Mouse (Mus musculus) thymus, adult 2 months (tissue): ENCODE measurements around the gene Gm10799. TPM values are rescaled to one million over a fixed set of nuclear protein-coding genes. Genes with fewer than 3 reads are reported as not detected.

Experiments
- DNase-seq: peaks from one replicate; pipeline ENCODE4 v3.0.0; 2021
- H3K27ac ChIP-seq: fragments of 200-500 bp; 2 replicates; pipeline ENCODE4 v1.5.1; 2012; ENCODE audit warnings: low read length, control low read depth; ENCODE audit not compliant: control insufficient read depth, insufficient read depth
- H3K27me3 ChIP-seq: fragments of 200-500 bp; 2 replicates; pipeline ENCODE4 v1.6.1; 2012; ENCODE audit warnings: mild to moderate bottlenecking, low read length, moderate library complexity, mixed read lengths; ENCODE audit not compliant: control insufficient read depth, insufficient read depth
- H3K36me3 ChIP-seq: fragments of 200-500 bp; 2 replicates; pipeline ENCODE4 v1.6.1; 2012; ENCODE audit warnings: mild to moderate bottlenecking, low read length, moderate library complexity; ENCODE audit not compliant: control insufficient read depth, insufficient read depth
- H3K4me1 ChIP-seq: fragments of 200-500 bp; replicated peaks from 2 replicates; pipeline ENCODE4 v1.6.1; 2012; ENCODE audit warnings: low read length; ENCODE audit not compliant: control insufficient read depth, insufficient read depth
- H3K4me3 ChIP-seq: fragments of 200-500 bp; 2 replicates; pipeline ENCODE4 v1.5.1; 2012; ENCODE audit warnings: mild to moderate bottlenecking, low read length, control low read depth, moderate library complexity; ENCODE audit not compliant: control insufficient read depth, insufficient read depth
- CTCF ChIP-seq: fragments of 200-500 bp; IDR thresholded peaks from 2 replicates; pipeline ENCODE4 v1.5.1; 2012; ENCODE audit warnings: mild to moderate bottlenecking, control low read depth, low read length, moderate library complexity, borderline replicate concordance; ENCODE audit not compliant: control insufficient read depth, poor library complexity, insufficient read depth; ENCODE audit errors: extremely low read depth
- POLR2A ChIP-seq: fragments of 200-500 bp; IDR thresholded peaks from 2 replicates; pipeline ENCODE4 v1.6.1; 2012; ENCODE audit warnings: mild to moderate bottlenecking, low read length, control low read depth, moderate library complexity; ENCODE audit not compliant: control insufficient read depth, poor library complexity, insufficient read depth; ENCODE audit errors: extremely low read depth
- WGBS: fragments of 180-500 bp; shearing (Covaris S2); methylation state at CpG from one replicate; pipeline ENCODE4 v1.1.7; 2018; 5-methylcytosine and 5-hydroxymethylcytosine counted together
- polyA plus RNA-seq: library from polyadenylated mRNA; depleted of rRNA; stranded (reverse); fragments of >200 nt; gene quantifications from 2 replicates; pipeline ENCODE4 v1.2.3, GENCODE M21; 2012; rRNA removed

Gene Gm10799
- polyA plus RNA-seq, 1 experiment = not detected

DNA sequence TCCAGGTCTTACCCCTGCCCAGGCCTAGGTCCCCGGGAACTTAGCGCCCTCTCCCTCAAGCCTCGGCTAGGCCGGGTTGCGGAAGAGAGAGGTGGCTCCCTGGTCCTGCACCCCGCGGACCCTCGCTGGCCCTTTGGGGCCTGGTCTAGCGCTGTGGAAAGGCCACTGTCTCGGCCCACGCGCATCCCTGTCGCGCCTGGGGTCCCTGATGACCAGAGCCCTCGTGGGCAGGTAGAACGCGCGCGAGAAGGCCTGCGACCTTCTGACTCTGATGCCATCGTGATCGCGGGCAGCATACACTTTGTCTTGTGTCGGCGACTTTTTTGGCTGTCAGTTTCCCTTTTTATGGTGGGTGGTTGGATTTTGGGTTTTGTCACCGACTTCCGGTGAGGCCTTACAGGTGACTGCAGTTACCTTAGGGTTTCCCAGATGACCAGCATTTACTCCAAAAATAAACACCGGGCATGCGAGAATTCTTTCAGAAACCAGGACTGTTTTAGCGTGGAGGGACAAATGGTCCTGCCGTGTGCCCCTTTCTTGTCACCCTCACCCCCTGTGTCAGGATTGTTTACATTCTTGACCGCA, 40.1 kb downstream of the Gm10799 start, which contains the start of gene 4931422A03Rik:
4931422A03Rik (minus strand) TSS at position 223 of the 585 bp plus-strand sequence.
- TF ChIP-seq CTCF (no peak), POLR2A (no peak)
- Histone ChIP-seq H3K27ac (no peak within 1 kb of the TSS), H3K4me3 (peak within 1 kb of the TSS; percentile 83), H3K4me1 (peaks cover 3% of the 10 kb centered on the region), H3K36me3 (peaks cover 9% of the 10 kb centered on the region), H3K27me3 (no peaks in the 10 kb centered on the region)
- WGBS = 0% methylated on average over 32 of the region's 32 CpGs
- DNase-seq = no peak

DNA sequence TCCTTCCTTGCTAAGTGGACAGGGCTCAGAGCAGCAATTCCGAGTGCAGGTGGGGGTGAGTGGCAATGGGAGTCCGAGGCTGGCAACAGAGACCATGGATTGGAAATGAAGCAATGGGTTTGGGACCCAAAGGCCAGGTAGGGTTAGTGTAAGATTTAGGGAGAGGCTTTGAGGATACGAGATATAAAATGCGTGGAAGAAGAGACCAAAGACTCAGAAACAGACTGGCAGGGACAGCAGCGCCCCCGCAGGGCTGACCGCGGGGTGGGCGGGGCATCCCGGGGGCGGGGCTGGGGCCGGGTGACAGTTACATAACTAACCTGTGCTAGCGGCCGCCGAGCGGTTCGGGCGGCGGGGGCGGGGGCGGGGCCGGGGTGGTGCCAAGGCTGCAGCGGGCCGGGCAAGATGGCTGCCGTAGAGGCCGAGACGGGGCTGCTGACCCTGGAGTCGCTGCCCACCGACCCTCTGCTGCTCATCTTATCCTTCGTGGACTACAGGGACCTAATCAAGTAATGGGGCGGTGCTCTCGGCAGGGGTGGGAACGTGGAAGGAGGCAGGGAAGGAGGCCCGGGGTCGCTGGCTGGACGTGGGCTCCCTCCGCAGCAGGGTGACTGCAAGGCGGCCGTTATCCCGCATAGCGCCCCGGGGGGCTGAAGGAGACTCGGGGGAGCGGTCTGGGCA, 40.8 kb downstream of the Gm10799 start, which contains the start of gene Fbxo3:
Fbxo3 (plus strand) TSS at position 264 of the 681 bp plus-strand sequence.
- H3K27me3 ChIP-seq = no peaks in the 10 kb centered on the region
- TF ChIP-seq POLR2A (no peak; the same call in 1 of the 2 replicates), CTCF (no peak)
- no peak within 1 kb of the TSS for H3K27ac ChIP-seq
- H3K4me3 ChIP-seq = peak within 1 kb of the TSS; percentile 83
- peaks cover 3% of the 10 kb centered on the region for H3K4me1 ChIP-seq
- DNase-seq = peak; percentile 88
- 0 out of 2 replicates have a peak, but pooled peaks cover 5% of the 10 kb centered on the region for H3K36me3 ChIP-seq
- 2% methylated on average over 44 of the region's 44 CpGs for WGBS

DNA sequence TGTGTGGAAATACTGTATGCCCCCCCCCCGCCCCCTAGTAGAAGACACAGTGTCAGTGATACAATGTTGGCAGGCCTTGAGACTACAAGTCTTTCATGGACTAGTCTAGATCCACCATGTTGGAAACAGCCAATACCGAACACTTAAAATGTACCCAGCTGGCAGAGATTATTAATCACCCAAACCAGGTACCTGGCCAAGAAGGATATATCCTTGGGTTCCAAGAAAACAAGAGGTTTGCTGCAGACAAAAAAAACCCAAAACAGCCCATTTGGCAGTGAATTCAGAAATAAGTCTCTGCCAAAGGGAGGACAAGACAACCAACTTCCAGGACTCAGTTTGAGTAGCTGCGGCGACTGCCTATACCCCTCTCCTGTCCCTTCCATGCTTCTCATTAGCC, 43.7 kb downstream of the Gm10799 start:
- Histone ChIP-seq H3K4me1 (peaks cover 3% of the 10 kb centered on the region), H3K4me3 (no peak overlapping the region), H3K27me3 (no peaks in the 10 kb centered on the region), H3K36me3 (no peaks in the 10 kb centered on the region), H3K27ac (no peak overlapping the region)
- DNase-seq = no peak
- 99% methylated on average over 4 of the region's 4 CpGs for WGBS
- no peak for TF ChIP-seq CTCF
- no peak for TF ChIP-seq POLR2A

DNA sequence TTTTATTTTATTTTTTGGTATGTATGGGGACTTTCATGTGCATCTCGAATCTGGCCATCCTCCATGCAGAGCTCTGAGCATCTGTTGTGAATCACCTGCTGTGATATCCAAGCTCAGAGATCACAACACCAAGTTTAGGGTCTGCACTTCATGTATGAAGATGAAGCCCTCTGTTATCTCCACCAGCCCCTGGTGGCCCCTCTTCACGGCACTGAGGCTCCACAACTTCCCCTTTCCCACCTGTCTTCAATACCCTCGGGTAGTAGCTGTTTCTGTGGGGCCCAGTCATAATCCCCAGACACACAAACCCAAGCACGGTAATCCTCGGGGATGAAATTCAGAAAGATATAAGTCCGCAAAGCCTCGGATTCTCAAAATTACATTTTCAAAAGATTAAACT, 45.3 kb downstream of the Gm10799 start:
- WGBS = 61% methylated on average over 7 of the region's 7 CpGs

More for the DNA sequence above, 45.3 kb downstream of the Gm10799 start:
- Histone ChIP-seq H3K27me3 (no peaks in the 10 kb centered on the region), H3K27ac (no peak overlapping the region), H3K4me1 (peaks cover 3% of the 10 kb centered on the region), H3K36me3 (no peaks in the 10 kb centered on the region), H3K4me3 (no peak overlapping the region)
- TF ChIP-seq CTCF (no peak), POLR2A (no peak)
- DNase-seq = no peak

Other genes starting within 250 kb of the Gm10799 start
- 8.0 and 9.6 TPM in 2 replicates for gene Lmo2, start 110.6 kb downstream of the Gm10799 start, polyA plus RNA-seq
- gene Fbxo3, start 40.8 kb downstream of the Gm10799 start, polyA plus RNA-seq = 22.2 and 24.5 TPM in 2 replicates
- gene 4931422A03Rik, start 40.2 kb downstream of the Gm10799 start, polyA plus RNA-seq = not detected in 2 replicates
- gene Gm10912, start 2.7 kb downstream of the Gm10799 start, polyA plus RNA-seq = 0.26 TPM in 1 of 2 replicates, not detected in the other
- gene Cd59b, start 1.3 kb upstream of the Gm10799 start, polyA plus RNA-seq = 2.0 and 2.4 TPM in 2 replicates
- 3.5 and 4.5 TPM in 2 replicates for gene Cd59a, start 27.3 kb upstream of the Gm10799 start, polyA plus RNA-seq
- 0.45 TPM in 1 of 2 replicates, not detected in the other for gene A930018P22Rik, start 54.2 kb upstream of the Gm10799 start, polyA plus RNA-seq